Mouse (Mus musculus) intestine, embryonic 14.5 days (tissue): Measurements from ENCODE around the gene Akap9. TPM values are rescaled to one million over a fixed set of nuclear protein-coding genes. Genes with fewer than 3 reads are reported as not detected.
A peak's percentile ranks its signal among the peaks of the same experiment; 100 is the strongest.
"Not testable (repeated sequence)": the region's sequence is repeated elsewhere in the genome, so short reads cannot be mapped to it uniquely, and the experiment has no call there.

Source experiments
- ATAC-seq: fragments of 200-750 bp; cut with Nextera tagmentation; replicated peaks from 2 replicates; pipeline ENCODE4 v1.8.0; 2017; ENCODE audit warnings: low read depth, moderate number of reproducible peaks, moderate TSS enrichment, moderate library complexity; ENCODE audit not compliant: low FRiP score, low TSS enrichment
- DNase-seq: peaks from one replicate; pipeline ENCODE4 v3.0.0-alpha.2; 2018; ENCODE audit warnings: low spot score
- H3K27ac ChIP-seq: fragments of 300-500 bp; sonication (generic); 2 replicates; pipeline ENCODE4 v1.5.1; 2014; ENCODE audit warnings: low read depth, mild to moderate bottlenecking, control low read depth
- H3K27me3 ChIP-seq: fragments of 300-500 bp; sonication (generic); replicated peaks from 2 replicates; pipeline ENCODE4 v1.6.1; 2014; ENCODE audit warnings: low read length, control low read depth; ENCODE audit not compliant: control insufficient read depth, insufficient read depth
- H3K36me3 ChIP-seq: fragments of 300-500 bp; sonication (generic); 2 replicates; pipeline ENCODE4 v1.6.1; 2014; ENCODE audit warnings: low read length, control low read depth; ENCODE audit not compliant: control insufficient read depth, insufficient read depth
- H3K4me1 ChIP-seq: fragments of 300-500 bp; sonication (generic); replicated peaks from 2 replicates; pipeline ENCODE4 v1.6.1; 2014; ENCODE audit warnings: low read length, control low read depth, mixed read lengths; ENCODE audit not compliant: control insufficient read depth, insufficient read depth
- H3K4me2 ChIP-seq: fragments of 300-500 bp; sonication (generic); 2 replicates; pipeline ENCODE4 v1.6.1; 2014; ENCODE audit warnings: low read length
- H3K4me3 ChIP-seq: fragments of 300-500 bp; sonication (generic); 2 replicates; pipeline ENCODE4 v1.5.1; 2014; ENCODE audit warnings: low read depth, low read length, control low read depth, mixed read lengths
- H3K9ac ChIP-seq: fragments of 300-500 bp; sonication (generic); 2 replicates; pipeline ENCODE4 v1.6.1; 2014; ENCODE audit warnings: mild to moderate bottlenecking, low read length
- H3K9me3 ChIP-seq: fragments of 300-500 bp; sonication (generic); 2 replicates; pipeline ENCODE4 v1.6.1; 2016; ENCODE audit warnings: low read length, control low read depth; ENCODE audit not compliant: control insufficient read depth
- WGBS: fragments of 180-500 bp; shearing (Covaris S2); extraction: QIAGEN DNeasy Blood & Tissue Kit; methylation state at CpG from one replicate; pipeline ENCODE4 v1.1.7; 2014; 5-methylcytosine and 5-hydroxymethylcytosine counted together
- polyA plus RNA-seq: library from polyadenylated mRNA; unstranded; fragments of >200 nt; fragmentation: Nextera tagmentation; extraction: Ambion mirVana; gene quantifications from 2 replicates; pipeline ENCODE4 v1.2.1, GENCODE M21; 2014

Akap9 gene
- polyA plus RNA-seq, 1 experiment from 2014 or later: 129 TPM

- Histone ChIP-seq H3K27ac (no peak overlapping the region), H3K4me1 (peaks cover 7% of the 10 kb centered on the region), H3K9ac (no peak overlapping the region), H3K4me3 (no peak overlapping the region), H3K9me3 (no peaks in the 10 kb centered on the region), H3K4me2 (no peak overlapping the region), H3K27me3 (no peaks in the 10 kb centered on the region), H3K36me3 (peaks cover 28% of the 10 kb centered on the region)
- DNase-seq: no peak
- WGBS: 92% methylated on average over 4 of the region's 4 CpGs
- no peak for ATAC-seq
Observed at GRCm38 (mm10) chr5:4019377-4019776, 91.5 kb downstream of the Akap9 start.

GRCm38 (mm10) chr5:4020018-4020417, 92.2 kb downstream of the Akap9 start:
- Histone ChIP-seq H3K27ac (no peak overlapping the region), H3K4me3 (no peak overlapping the region), H3K4me1 (peaks cover 7% of the 10 kb centered on the region), H3K4me2 (no peak overlapping the region), H3K9me3 (no peaks in the 10 kb centered on the region), H3K9ac (no peak overlapping the region), H3K27me3 (no peaks in the 10 kb centered on the region), H3K36me3 (peaks cover 24% of the 10 kb centered on the region)
- DNase-seq (no peak), ATAC-seq (no peak)
- 76% methylated on average over 1 of the region's 1 CpGs for WGBS

- DNase-seq (peak; percentile 58), ATAC-seq (peak; percentile 45; the same call in 1 of the 2 replicates)
- WGBS: 42% methylated on average over 13 of the region's 13 CpGs
- H3K27ac ChIP-seq: no peak overlapping the region
- no peak overlapping the region for H3K4me3 ChIP-seq
- H3K27me3 ChIP-seq: no peaks in the 10 kb centered on the region
- H3K36me3 ChIP-seq: peaks cover 14% of the 10 kb centered on the region; the same call in 1 of the 2 replicates
- H3K4me1 ChIP-seq: peaks cover 7% of the 10 kb centered on the region
- H3K9me3 ChIP-seq: no peaks in the 10 kb centered on the region
- H3K4me2 ChIP-seq: no peak overlapping the region
- H3K9ac ChIP-seq: no peak overlapping the region
Observed at GRCm38 (mm10) chr5:4023186-4023585, 95.3 kb downstream of the Akap9 start.

- Histone ChIP-seq H3K4me3 (no peak overlapping the region), H3K36me3 (peaks cover 13% of the 10 kb centered on the region; the same call in 1 of the 2 replicates), H3K27me3 (no peaks in the 10 kb centered on the region), H3K4me2 (peak overlapping the region; percentile 25), H3K9ac (no peak overlapping the region), H3K9me3 (no peaks in the 10 kb centered on the region), H3K27ac (peak overlapping the region; percentile 29; the same call in 1 of the 2 replicates), H3K4me1 (peaks cover 7% of the 10 kb centered on the region)
- no peak for ATAC-seq
- DNase-seq: no peak
- WGBS: 58% methylated on average over 16 of the region's 16 CpGs
Observed at GRCm38 (mm10) chr5:4023742-4024681, 96.2 kb downstream of the Akap9 start.

GRCm38 (mm10) chr5:4024727-4025126, 96.9 kb downstream of the Akap9 start:
- no peak for DNase-seq
- 35% methylated on average over 4 of the region's 4 CpGs for WGBS
- H3K27me3 ChIP-seq: no peaks in the 10 kb centered on the region
- peaks cover 7% of the 10 kb centered on the region for H3K4me1 ChIP-seq
- H3K9me3 ChIP-seq: no peaks in the 10 kb centered on the region
- H3K4me3 ChIP-seq: no peak overlapping the region
- ATAC-seq: no peak
- no peak overlapping the region for H3K27ac ChIP-seq
- peak overlapping the region; percentile 25 for H3K4me2 ChIP-seq
- H3K36me3 ChIP-seq: peaks cover 10% of the 10 kb centered on the region; the same call in 1 of the 2 replicates
- H3K9ac ChIP-seq: no peak overlapping the region

- H3K4me3 ChIP-seq, H3K4me2 ChIP-seq, H3K9ac ChIP-seq, DNase-seq, H3K9me3 ChIP-seq, H3K27ac ChIP-seq, H3K27me3 ChIP-seq, H3K4me1 ChIP-seq, ATAC-seq: not testable (repeated sequence)
- peaks cover 22% of the 10 kb centered on the region for H3K36me3 ChIP-seq
- WGBS: 92% methylated on average over 1 of the region's 1 CpGs
Observed at GRCm38 (mm10) chr5:4026336-4026735, 98.5 kb downstream of the Akap9 start.

- H3K27me3 ChIP-seq: no peaks in the 10 kb centered on the region
- H3K36me3 ChIP-seq: peaks cover 27% of the 10 kb centered on the region
- H3K27ac ChIP-seq: no peak overlapping the region
- H3K4me3 ChIP-seq: no peak overlapping the region
- H3K4me2 ChIP-seq: no peak overlapping the region
- ATAC-seq: no peak
- H3K9ac ChIP-seq: no peak overlapping the region
- 90% methylated on average over 6 of the region's 6 CpGs for WGBS
- DNase-seq: no peak
- H3K9me3 ChIP-seq: no peaks in the 10 kb centered on the region
- H3K4me1 ChIP-seq: peaks cover 3% of the 10 kb centered on the region; the same call in 1 of the 2 replicates
Observed at GRCm38 (mm10) chr5:4028486-4029173, 100.8 kb downstream of the Akap9 start.

- ATAC-seq (no peak), DNase-seq (no peak)
- no peak overlapping the region for H3K4me2 ChIP-seq
- no peak overlapping the region for H3K9ac ChIP-seq
- no peaks in the 10 kb centered on the region for H3K9me3 ChIP-seq
- no peaks in the 10 kb centered on the region for H3K4me1 ChIP-seq
- 89% methylated on average over 4 of the region's 4 CpGs for whole genome bisulfite sequencing
- H3K36me3 ChIP-seq: peaks cover 56% of the 10 kb centered on the region
- no peaks in the 10 kb centered on the region for H3K27me3 ChIP-seq
- H3K4me3 ChIP-seq: no peak overlapping the region
- H3K27ac ChIP-seq: no peak overlapping the region
Observed at GRCm38 (mm10) chr5:4031846-4032245, 104.0 kb downstream of the Akap9 start.
